Mouse (Mus musculus) liver, embryonic 14 days (tissue): ENCODE data around the gene Ugt3a2. TPM values are rescaled to one million over a fixed set of nuclear protein-coding genes. Genes with fewer than 3 reads are reported as not detected.

Experiments used
- polyA plus RNA-seq: library from polyadenylated mRNA; depleted of rRNA; stranded (reverse); fragments of >200 nt; gene quantifications from 2 replicates; pipeline ENCODE4 v1.2.3, GENCODE M21; 2012; rRNA removed

Ugt3a2 gene
- 0.35 and 0.44 TPM in 2 replicates for polyA plus RNA-seq

DNA sequence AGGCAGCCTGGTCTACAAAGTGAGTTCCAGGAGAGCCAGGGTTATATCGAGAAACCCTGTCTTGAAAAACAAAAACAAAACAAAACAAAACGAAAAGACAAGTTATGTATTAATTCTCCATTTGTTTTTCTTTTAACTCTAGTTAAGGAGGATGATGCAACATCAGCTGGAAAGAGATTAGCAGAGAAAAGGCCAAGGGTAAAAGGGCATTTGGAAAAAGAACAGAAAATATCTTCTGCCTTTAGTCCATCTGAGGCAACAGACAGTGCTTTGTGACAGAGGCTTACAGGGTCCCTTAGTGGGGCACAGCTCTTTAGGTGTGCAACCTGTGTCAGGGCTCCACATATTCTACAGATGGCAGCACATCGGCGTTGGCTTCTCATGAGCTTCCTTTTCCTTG is at the start of gene Ugt3a2:
Gene Ugt3a2 (plus strand): TSS at position 210 of the 400 bp plus-strand sequence.

Other genes with a start within 250 kb of the Ugt3a2 start
- gene Lmbrd2, start 195.0 kb upstream of the Ugt3a2 start, polyA plus RNA-seq: 3.4 and 4.0 TPM in 2 replicates
- 6.7 and 11.9 TPM in 2 replicates for gene Skp2, start 180.1 kb upstream of the Ugt3a2 start, polyA plus RNA-seq
- 0.82 and 0.98 TPM in 2 replicates for gene Ugt3a1, start 58.7 kb upstream of the Ugt3a2 start, polyA plus RNA-seq
- gene Capsl, start 100.5 kb downstream of the Ugt3a2 start, polyA plus RNA-seq: 0.34 and 0.56 TPM in 2 replicates
- 0.24 and 0.40 TPM in 2 replicates for gene Il7r, start 194.6 kb downstream of the Ugt3a2 start, polyA plus RNA-seq